Mouse (Mus musculus) brain, embryonic 14.5 days (tissue): ENCODE measurements around the gene Rab11fip3.

Experiments
- CTCF ChIP-seq: fragments of 200-500 bp; IDR thresholded peaks from 2 replicates; pipeline ENCODE4 v1.5.1; 2012; ENCODE audit warnings: inconsistent platforms, mild to moderate bottlenecking, moderate library complexity, borderline replicate concordance; ENCODE audit not compliant: insufficient read depth, insufficient read length; ENCODE audit errors: extremely low read depth
- POLR2A ChIP-seq: fragments of 200-500 bp; IDR thresholded peaks from 2 replicates; pipeline ENCODE4 v1.6.1; 2012; ENCODE audit warnings: mild to moderate bottlenecking, inconsistent platforms, borderline replicate concordance; ENCODE audit not compliant: poor library complexity, insufficient read depth, insufficient read length, severe bottlenecking; ENCODE audit errors: extremely low read depth

DNA sequence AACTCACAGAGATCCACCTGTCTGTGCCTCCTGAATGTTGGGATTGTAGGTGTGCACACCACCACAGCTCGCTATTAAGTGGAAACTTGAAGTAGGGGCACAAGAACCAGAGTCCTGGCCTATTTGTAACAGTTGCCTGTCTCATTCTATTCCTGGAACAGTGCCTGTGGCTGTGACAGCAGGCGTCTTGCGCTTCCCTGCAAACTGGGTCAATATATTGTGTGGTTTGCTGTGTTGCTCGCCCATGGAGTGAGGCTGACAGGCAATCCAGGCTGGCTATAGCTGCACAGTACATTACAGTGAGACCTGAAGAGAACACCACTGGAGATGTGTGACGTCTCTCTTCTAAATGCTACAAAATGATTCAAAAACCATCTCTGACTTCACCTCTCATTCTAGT lies 37.8 kb downstream of the Rab11fip3 start:
- TF ChIP-seq CTCF (no peak), POLR2A (no peak)
